Mouse (Mus musculus) forebrain, embryonic 16.5 days (tissue): ENCODE measurements around the gene Nav3. TPM values are rescaled to one million over a fixed set of nuclear protein-coding genes. Genes with fewer than 3 reads are reported as not detected.

Source experiments
- ATAC-seq: fragments of 200-750 bp; cut with Nextera tagmentation; 2 replicates; pipeline ENCODE4 v1.8.0; 2017; ENCODE audit warnings: mild to moderate bottlenecking, moderate library complexity
- H3K27ac ChIP-seq: fragments of 300-500 bp; sonication (generic); 2 replicates; pipeline ENCODE4 v1.5.1; 2014; ENCODE audit warnings: low read length, control low read depth
- H3K27me3 ChIP-seq: fragments of 300-500 bp; sonication (generic); replicated peaks from 2 replicates; pipeline ENCODE4 v1.6.1; 2014; ENCODE audit warnings: low read length; ENCODE audit not compliant: control insufficient read depth, insufficient read depth
- H3K36me3 ChIP-seq: fragments of 300-500 bp; sonication (generic); 2 replicates; pipeline ENCODE4 v1.6.1; 2014; ENCODE audit not compliant: control insufficient read depth, insufficient read depth
- H3K4me1 ChIP-seq: fragments of 300-500 bp; sonication (generic); replicated peaks from 2 replicates; pipeline ENCODE4 v1.6.1; 2014; ENCODE audit warnings: low read length; ENCODE audit not compliant: control insufficient read depth, insufficient read depth
- H3K4me2 ChIP-seq: fragments of 300-500 bp; sonication (generic); 2 replicates; pipeline ENCODE4 v1.6.1; 2014; ENCODE audit warnings: mild to moderate bottlenecking, low read length, control low read depth
- H3K4me3 ChIP-seq: fragments of 300-500 bp; sonication (generic); replicated peaks from 2 replicates; pipeline ENCODE4 v1.5.1; 2014; ENCODE audit warnings: mild to moderate bottlenecking, low read length, control low read depth
- H3K9ac ChIP-seq: fragments of 300-500 bp; sonication (generic); replicated peaks from 2 replicates; pipeline ENCODE4 v1.6.1; 2014; ENCODE audit warnings: low read depth, low read length, control low read depth
- H3K9me3 ChIP-seq: fragments of 300-500 bp; sonication (generic); 2 replicates; pipeline ENCODE4 v1.6.1; 2016; ENCODE audit warnings: low read length; ENCODE audit not compliant: control insufficient read depth
- WGBS: fragments of 180-500 bp; shearing (Covaris S2); extraction: QIAGEN DNeasy Blood & Tissue Kit; methylation state at CpG from one replicate; pipeline ENCODE4 v1.1.7; 2014; 5-methylcytosine and 5-hydroxymethylcytosine counted together
- polyA plus RNA-seq: library from polyadenylated mRNA; unstranded; fragments of >200 nt; fragmentation: Nextera tagmentation; extraction: Ambion mirVana; gene quantifications from 2 replicates; pipeline ENCODE4 v1.2.1, GENCODE M21; 2015

Nav3 gene
- polyA plus RNA-seq, 1 experiment from 2014 or later: 24.3 TPM

DNA sequence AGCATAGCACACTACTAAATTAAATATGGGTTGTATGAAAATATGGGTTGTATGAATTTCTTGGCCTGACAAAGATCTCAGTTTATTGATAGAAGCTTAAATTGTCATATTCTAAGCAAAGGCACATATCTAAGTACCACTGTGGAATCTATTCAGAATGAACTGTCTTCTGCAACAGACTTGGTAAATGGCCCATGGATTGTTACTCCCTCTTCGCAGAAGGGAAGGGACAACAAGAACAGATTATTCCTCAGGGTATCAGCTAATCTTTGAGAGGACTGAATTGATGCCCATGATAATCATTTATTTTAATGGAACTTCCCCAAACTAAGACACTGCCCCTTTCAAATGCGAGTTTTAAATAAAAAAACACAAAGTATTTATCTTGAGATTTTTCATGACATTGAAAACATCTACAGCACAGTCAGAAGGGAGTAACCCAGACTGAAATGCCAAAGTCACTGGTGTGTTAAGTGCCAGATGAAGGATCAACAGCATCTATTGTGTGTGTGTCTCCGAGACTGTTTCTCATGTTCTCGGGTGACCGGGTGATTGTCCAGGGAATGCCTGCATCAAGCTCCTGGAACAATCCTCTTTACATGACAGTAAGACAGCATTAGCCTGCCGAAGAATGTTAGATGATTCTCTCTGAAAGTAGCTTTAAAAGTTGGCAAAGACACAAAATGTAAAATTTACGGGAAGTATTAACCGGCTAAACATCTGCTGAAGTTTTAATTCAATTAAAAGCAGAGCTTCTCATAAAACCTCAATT is 527.3 kb downstream of the Nav3 start:
- Histone ChIP-seq H3K36me3 (no peaks in the 10 kb centered on the region), H3K9ac (no peak overlapping the region), H3K27ac (no peak overlapping the region), H3K9me3 (no peaks in the 10 kb centered on the region), H3K4me3 (no peak overlapping the region), H3K4me2 (no peak overlapping the region), H3K4me1 (peaks cover 5% of the 10 kb centered on the region; the same call in 1 of the 2 replicates), H3K27me3 (no peaks in the 10 kb centered on the region)
- ATAC-seq: no peak
- 46% methylated on average over 8 of the region's 8 CpGs for WGBS

DNA sequence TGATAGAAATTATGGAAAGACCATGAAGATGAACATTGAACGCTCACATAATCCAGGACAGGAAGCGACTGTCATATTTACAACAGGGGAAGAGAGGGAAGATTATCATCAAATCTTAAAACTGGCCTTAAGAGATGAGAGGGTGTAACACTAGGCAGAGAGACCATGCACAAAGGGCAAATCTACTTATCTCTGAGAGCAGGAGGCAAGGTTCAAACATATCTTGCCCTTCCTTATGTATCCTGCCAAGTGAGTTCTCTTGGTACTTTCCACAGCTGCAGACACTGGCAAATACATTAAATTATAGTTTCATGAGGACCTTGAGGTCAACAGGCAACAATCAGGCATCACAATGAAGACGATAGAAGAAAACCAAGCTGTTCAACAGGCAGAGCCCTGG is 529.9 kb downstream of the Nav3 start:
- Histone ChIP-seq H3K4me2 (no peak overlapping the region), H3K4me3 (no peak overlapping the region), H3K9ac (no peak overlapping the region), H3K27me3 (no peaks in the 10 kb centered on the region), H3K9me3 (no peaks in the 10 kb centered on the region), H3K36me3 (no peaks in the 10 kb centered on the region), H3K4me1 (peaks cover 12% of the 10 kb centered on the region; the same call in 1 of the 2 replicates), H3K27ac (no peak overlapping the region)
- ATAC-seq: no peak
- WGBS: 88% methylated on average over 3 of the region's 3 CpGs

DNA sequence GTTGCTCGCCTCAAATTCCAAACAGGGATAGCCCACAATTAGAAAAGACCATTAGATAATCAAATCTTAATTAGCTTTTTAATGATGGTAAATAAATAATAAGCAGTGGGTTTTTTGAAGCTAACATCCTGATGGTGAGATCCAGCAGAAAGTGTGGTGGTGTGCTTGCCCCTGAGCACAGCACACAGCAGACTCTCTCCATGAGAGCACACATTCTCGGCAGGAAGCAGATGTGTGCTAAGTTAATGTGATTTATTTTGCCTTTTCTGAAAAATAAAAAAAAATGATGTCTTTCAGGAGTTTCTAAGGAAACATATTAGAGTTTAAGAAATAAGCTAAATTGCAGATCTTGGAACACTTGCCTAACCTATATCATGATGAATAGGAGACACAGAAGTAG is 531.9 kb downstream of the Nav3 start:
- Histone ChIP-seq H3K4me1 (peaks cover 12% of the 10 kb centered on the region; the same call in 1 of the 2 replicates), H3K27ac (no peak overlapping the region), H3K27me3 (no peaks in the 10 kb centered on the region), H3K4me3 (no peak overlapping the region), H3K9me3 (no peaks in the 10 kb centered on the region), H3K36me3 (no peaks in the 10 kb centered on the region), H3K9ac (no peak overlapping the region), H3K4me2 (no peak overlapping the region)
- 72% methylated on average over 2 of the region's 2 CpGs for WGBS
- no peak for ATAC-seq

DNA sequence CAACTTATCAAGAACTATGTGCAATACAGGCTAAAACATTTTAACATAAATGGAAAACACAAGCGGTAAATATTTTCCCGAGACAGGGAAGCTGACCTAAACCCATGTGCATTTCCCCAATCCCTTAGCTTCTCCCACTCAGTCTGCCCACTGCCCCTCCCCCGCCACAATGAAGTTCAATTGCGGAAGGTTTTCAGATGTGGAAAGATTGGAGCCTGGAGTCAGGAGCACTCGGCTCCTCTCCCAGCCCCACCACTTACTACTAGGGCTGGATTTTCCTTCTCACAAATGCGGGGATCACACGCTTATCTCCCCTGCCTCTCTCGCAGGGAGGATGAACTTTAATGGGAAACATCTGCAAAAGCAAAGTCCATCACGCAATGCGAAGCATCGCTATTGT is 534.6 kb downstream of the Nav3 start:
- 64% methylated on average over 11 of the region's 11 CpGs for WGBS
- peak; percentile 39 for ATAC-seq
- Histone ChIP-seq H3K27ac (no peak overlapping the region), H3K36me3 (no peaks in the 10 kb centered on the region), H3K4me1 (0 out of 2 replicates have a peak, but pooled peaks cover 9% of the 10 kb centered on the region), H3K4me2 (no peak overlapping the region), H3K27me3 (no peaks in the 10 kb centered on the region), H3K4me3 (no peak overlapping the region), H3K9me3 (no peaks in the 10 kb centered on the region), H3K9ac (no peak overlapping the region)

DNA sequence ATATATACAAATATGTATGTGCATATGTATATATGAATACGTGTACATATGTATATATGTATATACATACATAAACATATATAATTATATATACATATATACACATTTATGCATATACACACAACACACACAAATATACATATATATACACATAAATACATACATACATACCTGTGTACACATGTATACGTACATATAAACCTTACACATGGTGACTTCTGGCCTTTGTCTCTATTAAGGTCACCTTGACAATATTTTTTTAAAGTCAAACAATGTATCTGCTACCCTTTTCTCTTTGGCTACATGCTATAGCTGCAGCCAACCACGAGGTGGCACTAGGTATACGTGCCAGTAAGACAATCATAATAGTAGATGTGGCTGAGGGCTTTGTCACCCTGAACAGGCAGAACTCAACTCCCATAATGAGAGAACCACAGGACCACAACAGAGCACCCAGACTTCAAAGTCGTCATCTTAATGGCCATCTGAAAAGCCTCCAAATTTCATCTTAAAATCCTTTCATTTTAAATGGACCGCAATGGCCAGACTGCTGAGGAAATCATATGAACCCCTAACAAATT is 535.3 kb downstream of the Nav3 start:
- no peak overlapping the region for H3K9ac ChIP-seq
- H3K4me2 ChIP-seq: no peak overlapping the region
- 15% methylated on average over 6 of the region's 6 CpGs for WGBS
- peak; percentile 87 for ATAC-seq
- no peak overlapping the region for H3K4me3 ChIP-seq
- no peak overlapping the region for H3K27ac ChIP-seq
- no peaks in the 10 kb centered on the region for H3K36me3 ChIP-seq
- 0 out of 2 replicates have a peak, but pooled peaks cover 9% of the 10 kb centered on the region for H3K4me1 ChIP-seq
- no peaks in the 10 kb centered on the region for H3K9me3 ChIP-seq
- no peaks in the 10 kb centered on the region for H3K27me3 ChIP-seq

DNA sequence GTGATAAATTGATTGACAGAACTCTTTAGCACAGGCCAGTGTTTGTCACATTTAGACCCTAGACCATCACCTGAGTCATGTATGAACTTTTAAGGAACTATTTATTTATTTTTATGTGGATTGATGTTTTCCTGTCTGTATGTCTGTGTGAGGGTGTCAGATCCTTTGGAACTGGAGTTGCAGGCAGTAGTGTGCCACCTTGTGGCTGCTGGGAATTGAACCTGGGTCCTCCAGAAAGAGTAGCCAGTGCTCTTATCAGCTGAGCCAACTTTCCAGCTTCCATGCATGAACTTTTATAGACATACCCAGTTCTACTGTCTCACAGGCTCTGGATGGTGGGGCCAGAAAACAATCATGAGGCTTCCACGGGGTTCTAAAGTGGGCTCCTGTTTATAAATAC is 536.5 kb downstream of the Nav3 start:
- WGBS: 55% methylated on average over 1 of the region's 1 CpGs

DNA sequence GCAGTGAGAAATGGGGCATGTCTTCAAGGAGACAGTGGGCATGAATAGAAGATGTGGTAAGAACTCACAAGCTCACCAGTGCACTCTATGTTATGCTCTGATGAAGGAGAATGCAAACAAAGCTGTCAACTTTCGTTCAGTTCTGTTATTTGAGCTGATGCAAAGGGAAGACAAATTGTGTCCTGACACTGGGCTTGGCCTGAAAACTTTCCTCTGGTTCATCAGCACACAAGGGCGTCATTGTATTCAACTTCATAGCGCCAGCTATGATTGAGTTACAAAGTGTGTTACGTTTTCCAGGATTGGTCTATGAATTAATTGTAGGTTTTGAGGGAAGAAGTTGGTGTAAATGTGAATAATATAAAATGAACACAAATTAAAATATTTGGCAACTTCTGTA is 548.8 kb downstream of the Nav3 start:
- Histone ChIP-seq H3K4me2 (no peak overlapping the region), H3K9ac (no peak overlapping the region), H3K9me3 (no peaks in the 10 kb centered on the region), H3K4me1 (0 out of 2 replicates have a peak, but pooled peaks cover 4% of the 10 kb centered on the region), H3K27me3 (no peaks in the 10 kb centered on the region), H3K36me3 (no peaks in the 10 kb centered on the region), H3K4me3 (no peak overlapping the region), H3K27ac (no peak overlapping the region)
- WGBS: 74% methylated on average over 4 of the region's 4 CpGs
- ATAC-seq: no peak

More for the DNA sequence above, 536.5 kb downstream of the Nav3 start:
- Histone ChIP-seq H3K4me1 (0 out of 2 replicates have a peak, but pooled peaks cover 9% of the 10 kb centered on the region), H3K36me3 (no peaks in the 10 kb centered on the region), H3K9me3 (no peaks in the 10 kb centered on the region), H3K27me3 (no peaks in the 10 kb centered on the region), H3K9ac (no peak overlapping the region), H3K27ac (no peak overlapping the region), H3K4me3 (no peak overlapping the region), H3K4me2 (no peak overlapping the region)
- no peak for ATAC-seq

DNA sequence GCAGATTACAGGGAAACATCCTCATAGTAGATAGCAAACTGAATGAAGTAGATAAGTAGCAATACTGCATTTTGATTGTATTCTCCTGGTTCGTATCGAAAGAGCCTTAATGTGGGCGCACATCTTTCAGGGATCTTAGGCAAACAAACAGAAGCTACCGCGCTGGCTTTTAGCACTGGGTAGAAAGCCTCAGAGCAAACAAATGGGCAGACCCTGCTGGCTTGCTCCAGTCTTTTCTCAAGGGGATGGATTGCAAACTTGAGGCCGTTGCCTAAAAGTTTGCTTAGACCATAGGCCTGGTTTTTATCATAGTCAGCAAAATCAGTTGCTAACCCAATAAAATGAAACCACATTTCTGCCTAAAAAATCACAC is 549.6 kb downstream of the Nav3 start:
- H3K9ac ChIP-seq: no peak overlapping the region
- H3K4me1 ChIP-seq: 0 out of 2 replicates have a peak, but pooled peaks cover 4% of the 10 kb centered on the region
- H3K27ac ChIP-seq: no peak overlapping the region
- 89% methylated on average over 6 of the region's 6 CpGs for whole genome bisulfite sequencing
- no peaks in the 10 kb centered on the region for H3K36me3 ChIP-seq
- H3K4me3 ChIP-seq: no peak overlapping the region
- ATAC-seq: no peak
- no peak overlapping the region for H3K4me2 ChIP-seq
- H3K9me3 ChIP-seq: no peaks in the 10 kb centered on the region
- H3K27me3 ChIP-seq: no peaks in the 10 kb centered on the region

DNA sequence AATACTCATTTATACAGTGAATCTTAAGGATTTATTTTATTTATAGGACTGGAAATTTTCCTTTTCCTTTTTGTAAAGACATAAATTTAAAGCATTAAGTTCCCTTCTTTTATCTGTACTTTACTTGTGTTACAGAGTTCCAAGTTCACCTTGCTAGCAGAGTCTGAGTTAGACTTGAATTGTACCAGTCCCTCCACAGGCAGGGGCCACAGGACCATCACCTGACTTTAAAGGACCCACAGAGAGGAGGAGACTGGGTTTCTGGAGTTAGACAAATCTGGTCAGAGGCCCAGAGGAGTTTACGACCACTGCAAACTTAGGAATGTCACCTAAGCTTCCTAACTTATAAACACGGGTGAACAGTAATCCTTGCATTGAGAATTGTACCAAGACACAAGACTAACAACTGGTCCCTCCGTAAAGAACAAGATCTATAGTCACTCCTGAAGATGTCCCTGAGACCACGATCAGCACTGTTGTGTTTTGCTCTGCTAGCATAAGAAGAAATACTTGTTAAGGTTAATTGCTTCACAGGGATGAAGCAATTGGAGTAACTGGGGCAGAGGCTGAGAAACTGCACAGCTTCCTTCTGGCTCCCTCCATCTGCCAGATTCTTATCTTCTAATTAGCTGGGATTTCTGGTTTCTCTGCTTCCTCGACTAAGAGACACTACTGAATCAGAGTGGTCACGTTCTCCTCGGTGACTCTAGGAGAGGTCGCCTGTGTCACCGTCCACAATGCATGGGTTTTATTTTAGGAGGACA is 550.2 kb downstream of the Nav3 start:
- WGBS: 66% methylated on average over 9 of the region's 9 CpGs

More for the DNA sequence above, 550.2 kb downstream of the Nav3 start:
- Histone ChIP-seq H3K27me3 (no peaks in the 10 kb centered on the region), H3K27ac (no peak overlapping the region), H3K4me1 (0 out of 2 replicates have a peak, but pooled peaks cover 4% of the 10 kb centered on the region), H3K9ac (no peak overlapping the region), H3K4me3 (no peak overlapping the region), H3K9me3 (no peaks in the 10 kb centered on the region), H3K4me2 (no peak overlapping the region), H3K36me3 (no peaks in the 10 kb centered on the region)
- ATAC-seq: no peak
